In genomic region chr6:37552760-37553159, GRCm38 (mm10) we compare ENCODE assay signal across 9 mouse cellular contexts. TPM values are rescaled to one million over a fixed set of nuclear protein-coding genes. Genes with fewer than 3 reads are reported as not detected.
DNase-seq lines count a peak whose midpoint lies in the region; ATAC-seq and TF ChIP-seq lines count a peak whose summit lies in the region.
"Had no signal": no experiment of that assay in that cellular context is flagged by ENCODE, and none has a peak within 500 bp of the region (broad histone marks: within the 10 kb centered on the region; RNA-seq: fewer than 3 reads in every experiment).

No protein-coding gene starts in this region.

- peak; percentile 58 for TF ChIP-seq CTCF in lung, embryonic 14.5 days (IDR thresholded peaks at IDR 0.05; ENCODE audit: low read depth)

- no peaks in the 10 kb centered on the region for H3K36me3 ChIP-seq in lung, embryonic 14.5 days (ENCODE audit: insufficient read depth)

- WGBS in lung, embryonic 14.5 days = 80% methylated on average over 2 of the region's 2 CpGs

- H3K27ac ChIP-seq in lung, embryonic 14.5 days (ENCODE audit: low read depth) = no peak overlapping the region

- ATAC-seq in lung, embryonic 14.5 days (ENCODE audit: insufficient read depth) = no peak
- ATAC-seq in common myeloid progenitor, adult 5-6 weeks (replicated peaks; ENCODE audit: low read depth, poor library complexity, severe bottlenecking) = 0 out of 2 replicates have a peak, but pooled peaks have one; percentile 50
- ATAC-seq in activated CD4-positive, CD25-positive, alpha-beta regulatory T cell, adult 4 months = no peak

- no peak overlapping the region for H3K9ac ChIP-seq in lung, embryonic 14.5 days

- H3K4me1 ChIP-seq in lung, embryonic 14.5 days (ENCODE audit: insufficient read depth) = no peaks in the 10 kb centered on the region

- no peak overlapping the region for H3K4me2 ChIP-seq in lung, embryonic 14.5 days

- peak; percentile 53 for DNase-seq in adrenal gland, adult 2 months
- DNase-seq in adrenal gland, adult 8-10 months = no peak
- DNase-seq in lung, embryonic 14.5 days = peak; percentile 59
- DNase-seq in lung, postnatal 25 days (ENCODE audit: low spot score) = no peak
- peak; percentile 50 for DNase-seq in naive thymus-derived CD4-positive, alpha-beta T cell, adult 2 months (ENCODE audit: low read depth)
- DNase-seq in cerebellum, postnatal 4 days (ENCODE audit: low spot score in 2 of 2) = no peak

- no peaks in the 10 kb centered on the region for H3K9me3 ChIP-seq in lung, embryonic 14.5 days (ENCODE audit: low read depth, low read length)

- no peaks in the 10 kb centered on the region for H3K27me3 ChIP-seq in lung, embryonic 14.5 days (ENCODE audit: insufficient read depth, low read length)

- H3K4me3 ChIP-seq in lung, embryonic 14.5 days (ENCODE audit: low read depth, low read length) = no peak overlapping the region

RNA-seq across cellular contexts. Expression of gene Akr1d1, which starts 22.8 kb away (rescaled TPM):
- total RNA-seq in adrenal gland, adult 2 months (2021) = 1,000 to 10,000 TPM in 1 of 2 experiments, under 1 TPM in 1; 0.35 to 2,407 TPM
- 81.8 and 163 TPM in 2 replicates for polyA plus RNA-seq in adrenal gland, adult 2 months (2012; rRNA removed)
- total RNA-seq in adrenal gland, adult 8-10 months (2022) = 1,000 to 10,000 TPM in 2 of 4 experiments, under 1 TPM in 2; 0.62 to 2,477 (median 1,006) TPM
- not detected in 2 replicates for polyA plus RNA-seq in lung, embryonic 14.5 days (2014; fragmentation: Nextera tagmentation; extraction: Ambion mirVana)
- not detected in 2 replicates for total RNA-seq in common myeloid progenitor, adult 5-6 weeks (2017)
- not detected for polyA plus RNA-seq in activated CD4-positive, CD25-positive, alpha-beta regulatory T cell, adult 4 months (2017; shearing (Covaris generic))
- polyA plus RNA-seq: frontal cortex, adult 2 months had no signal

Comparison
In these comparisons a context has a peak if more than half of its experiments do, and no peak if none do; other contexts are left out.
1. DNase-seq: peak in adrenal gland, adult 2 months (single experiment), lung, embryonic 14.5 days (single experiment) and naive thymus-derived CD4-positive, alpha-beta T cell, adult 2 months (single experiment); none in adrenal gland, adult 8-10 months (single experiment), lung, postnatal 25 days (single experiment) and cerebellum, postnatal 4 days (0 of 2).